Mouse (Mus musculus) lung, adult 10 weeks (tissue): ENCODE results near the gene Hgf. TPM values are rescaled to one million over a fixed set of nuclear protein-coding genes. Genes with fewer than 3 reads are reported as not detected.

Experiments
- polyA plus RNA-seq: library from polyadenylated mRNA; stranded (reverse); fragments of 350-450 nt; fragmentation: Illumina TruSeq; extraction: RNeasy Lipid Tissue Mini Kit (QIAGEN cat#74804); gene quantifications from one replicate; pipeline ENCODE4 v1.2.3, GENCODE M21; 2014; ENCODE audit warnings: low read depth, low replicate concordance; ENCODE audit not compliant: insufficient read depth

Gene Hgf
- 5.0 TPM for polyA plus RNA-seq

DNA sequence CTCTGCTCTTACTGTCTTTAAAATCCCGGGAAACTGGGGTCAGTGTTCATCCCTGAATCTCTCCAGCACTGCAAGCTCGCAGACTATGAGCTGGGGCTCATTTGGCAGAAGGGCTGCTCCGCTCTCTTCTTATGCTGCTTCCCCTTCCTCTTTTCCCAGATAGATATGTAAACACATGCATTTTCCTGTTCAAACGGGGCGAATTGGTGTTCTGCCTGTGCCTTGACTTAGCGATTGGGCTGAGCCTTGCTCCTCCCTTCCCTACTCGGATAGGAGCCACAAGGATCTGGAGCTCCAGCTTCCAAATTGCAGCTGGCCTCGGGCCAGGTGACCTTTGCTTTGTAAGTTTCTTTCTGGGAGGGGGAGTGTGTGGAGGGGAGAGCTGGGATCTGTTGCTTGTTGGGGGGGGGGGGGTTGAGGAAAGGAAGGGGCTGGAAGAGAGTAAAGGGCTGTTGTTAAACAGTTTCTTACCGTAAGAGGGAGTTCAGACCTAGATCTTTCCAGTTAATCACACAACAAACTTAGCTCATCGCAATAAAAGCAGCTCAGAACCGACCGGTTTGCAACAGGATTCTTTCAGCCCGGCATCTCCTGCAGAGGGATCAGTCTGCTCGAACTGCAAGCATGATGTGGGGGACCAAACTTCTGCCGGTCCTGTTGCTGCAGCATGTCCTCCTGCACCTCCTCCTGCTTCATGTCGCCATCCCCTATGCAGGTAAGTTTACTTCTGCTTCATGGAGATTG is at the start of gene Hgf:
Hgf (plus strand) TSS at position 192 of the 744 bp plus-strand sequence.

Other genes with a start within 250 kb of the Hgf start
- gene Gm28710, start 238.3 kb downstream of the Hgf start, polyA plus RNA-seq, result not detected